Mouse (Mus musculus) cortical plate, adult 2 months (tissue): ENCODE results near the gene Jagn1.

Experiments used
- CTCF ChIP-seq: fragments of 200-500 bp; IDR thresholded peaks from 2 replicates; pipeline ENCODE4 v1.5.1; 2011; ENCODE audit warnings: mild to moderate bottlenecking, control low read depth, low read length; ENCODE audit not compliant: insufficient read depth; ENCODE audit errors: extremely low read depth
- POLR2A ChIP-seq: fragments of 200-500 bp; IDR thresholded peaks from 2 replicates; pipeline ENCODE4 v1.6.1; 2011; ENCODE audit warnings: mild to moderate bottlenecking, low read length, control low read depth; ENCODE audit not compliant: insufficient read depth; ENCODE audit errors: extremely low read depth

- no peak for TF ChIP-seq CTCF
- no peak for TF ChIP-seq POLR2A
Observed at GRCm38 (mm10) chr6:113483729-113484128, 41.4 kb downstream of the Jagn1 start.
